Mouse (Mus musculus): ENCODE measurements at regions not wholly inside any gene's neighbourhood (a gene's known extent, or its start where the extent isn't known, plus 50 kb on each side); places are given as distances from the start of the nearest gene placed in this dataset.

DNA sequence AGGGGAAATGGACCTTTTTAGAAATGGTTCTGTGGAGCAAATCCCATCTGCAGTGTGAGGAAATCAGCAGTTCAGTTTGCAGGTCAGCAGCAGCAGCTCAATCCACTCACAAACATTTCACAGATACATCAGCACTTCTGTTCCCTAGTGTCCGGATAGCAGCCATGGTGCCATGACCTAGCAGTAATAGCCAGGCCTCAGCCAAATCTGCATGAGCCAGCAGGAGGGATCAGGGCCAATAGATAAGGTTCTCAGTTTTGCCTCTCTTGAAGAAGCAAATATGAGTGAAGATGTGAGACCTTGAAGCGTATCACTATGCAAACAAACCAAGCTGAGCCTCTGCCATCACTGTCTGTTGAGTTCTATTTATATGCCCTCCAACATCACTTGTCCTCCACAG lies 380.7 kb upstream of the Chrm3 start:
- no peaks in the 10 kb centered on the region for H3K36me3 ChIP-seq (ENCODE audit: control insufficient read depth, insufficient read depth, low read length)
- no peaks in the 10 kb centered on the region for H3K9me3 ChIP-seq (ENCODE audit: control insufficient read depth, low read length)
- H3K27me3 ChIP-seq (ENCODE audit: control insufficient read depth, insufficient read depth, low read length), result no peaks in the 10 kb centered on the region
- no peak overlapping the region for H3K27ac ChIP-seq (ENCODE audit: low read depth, low read length)
- H3K4me1 ChIP-seq (ENCODE audit: control insufficient read depth, insufficient read depth, low read length), result no peaks in the 10 kb centered on the region
- H3K4me2 ChIP-seq (replicated peaks; ENCODE audit: low read depth, low read length), result no peak overlapping the region
- no peak overlapping the region for H3K9ac ChIP-seq (ENCODE audit: low read depth, low read length)
- ATAC-seq (ENCODE audit: low FRiP score, low TSS enrichment), result no peak
- no peak overlapping the region for H3K4me3 ChIP-seq (ENCODE audit: low read length)
- WGBS, result 80% methylated on average over 2 of the region's 2 CpGs

- no peaks in the 10 kb centered on the region for H3K9me3 ChIP-seq (ENCODE audit: control insufficient read depth, low read length)
- no peaks in the 10 kb centered on the region for H3K27me3 ChIP-seq (ENCODE audit: control insufficient read depth, insufficient read depth, low read length)
- no peak for ATAC-seq (ENCODE audit: low FRiP score, low TSS enrichment)
- no peak overlapping the region for H3K4me3 ChIP-seq (ENCODE audit: low read length)
- H3K4me1 ChIP-seq (ENCODE audit: control insufficient read depth, insufficient read depth, low read length), result no peaks in the 10 kb centered on the region
- 62% methylated on average over 3 of the region's 3 CpGs for WGBS
- no peaks in the 10 kb centered on the region for H3K36me3 ChIP-seq (ENCODE audit: control insufficient read depth, insufficient read depth, low read length)
- H3K9ac ChIP-seq (ENCODE audit: low read depth, low read length), result no peak overlapping the region
- H3K27ac ChIP-seq (ENCODE audit: low read depth, low read length), result no peak overlapping the region
- H3K4me2 ChIP-seq (replicated peaks; ENCODE audit: low read depth, low read length), result no peak overlapping the region
These were observed 365.1 kb upstream of the Chrm3 start for GRCm38 (mm10) chr13:10725745-10726171.

DNA sequence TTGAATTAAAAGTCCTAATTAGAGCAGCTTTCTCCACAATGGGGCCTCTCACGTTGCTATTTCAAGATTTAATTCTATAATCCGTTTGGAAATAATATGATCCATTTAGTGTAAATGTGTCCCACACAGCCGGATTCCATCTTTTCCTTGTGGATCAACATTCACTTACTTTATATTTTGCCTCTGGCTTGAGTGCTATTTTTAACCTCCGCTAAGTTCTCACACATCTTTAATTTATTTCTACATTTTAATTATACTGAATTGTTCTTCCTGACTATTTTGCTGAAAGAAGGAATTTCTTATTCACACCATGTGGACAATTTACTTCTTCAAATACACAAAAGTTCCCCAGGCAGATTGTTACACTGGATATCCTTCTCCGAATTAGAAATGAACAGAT lies 364.7 kb upstream of the Chrm3 start:
- 64% methylated on average over 5 of the region's 5 CpGs for WGBS
- H3K4me2 ChIP-seq (replicated peaks; ENCODE audit: low read depth, low read length), result no peak overlapping the region

DNA sequence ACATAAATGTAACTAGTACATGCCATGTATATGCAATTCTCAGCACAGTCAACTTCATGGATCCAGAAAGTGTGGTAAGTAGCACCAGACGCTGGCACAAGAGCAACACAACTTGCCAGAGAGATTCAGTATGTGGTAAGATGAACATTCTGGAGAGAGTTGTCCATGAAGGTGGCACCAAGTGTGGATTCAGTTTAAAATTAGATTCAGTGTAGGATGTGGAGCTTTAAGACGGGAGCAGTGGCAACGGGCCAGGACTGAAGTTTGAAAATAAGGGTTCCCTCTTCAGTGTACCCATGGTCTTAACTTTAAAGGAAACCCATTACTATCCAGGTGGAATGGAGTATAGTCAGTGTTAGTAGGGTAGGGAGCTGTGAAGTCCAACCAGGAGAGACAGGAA lies 360.0 kb upstream of the Chrm3 start:
- no peaks in the 10 kb centered on the region for H3K9me3 ChIP-seq (ENCODE audit: control insufficient read depth, low read length)
- H3K36me3 ChIP-seq (ENCODE audit: control insufficient read depth, insufficient read depth, low read length), result no peaks in the 10 kb centered on the region
- no peaks in the 10 kb centered on the region for H3K4me1 ChIP-seq (ENCODE audit: control insufficient read depth, insufficient read depth, low read length)
- no peak for ATAC-seq (ENCODE audit: low FRiP score, low TSS enrichment)
- no peak overlapping the region for H3K27ac ChIP-seq (ENCODE audit: low read depth, low read length)
- no peaks in the 10 kb centered on the region for H3K27me3 ChIP-seq (ENCODE audit: control insufficient read depth, insufficient read depth, low read length)
- 89% methylated on average over 3 of the region's 3 CpGs for WGBS
- H3K4me3 ChIP-seq (ENCODE audit: low read length), result no peak overlapping the region
- no peak overlapping the region for H3K4me2 ChIP-seq (replicated peaks; ENCODE audit: low read depth, low read length)
- H3K9ac ChIP-seq (ENCODE audit: low read depth, low read length), result no peak overlapping the region

More for the DNA sequence above, 364.7 kb upstream of the Chrm3 start:
- no peaks in the 10 kb centered on the region for H3K36me3 ChIP-seq (ENCODE audit: control insufficient read depth, insufficient read depth, low read length)
- no peaks in the 10 kb centered on the region for H3K4me1 ChIP-seq (ENCODE audit: control insufficient read depth, insufficient read depth, low read length)
- H3K9me3 ChIP-seq (ENCODE audit: control insufficient read depth, low read length), result no peaks in the 10 kb centered on the region
- H3K4me3 ChIP-seq (ENCODE audit: low read length), result no peak overlapping the region
- H3K27ac ChIP-seq (ENCODE audit: low read depth, low read length), result no peak overlapping the region
- no peaks in the 10 kb centered on the region for H3K27me3 ChIP-seq (ENCODE audit: control insufficient read depth, insufficient read depth, low read length)
- no peak overlapping the region for H3K9ac ChIP-seq (ENCODE audit: low read depth, low read length)
- no peak for ATAC-seq (ENCODE audit: low FRiP score, low TSS enrichment)

DNA sequence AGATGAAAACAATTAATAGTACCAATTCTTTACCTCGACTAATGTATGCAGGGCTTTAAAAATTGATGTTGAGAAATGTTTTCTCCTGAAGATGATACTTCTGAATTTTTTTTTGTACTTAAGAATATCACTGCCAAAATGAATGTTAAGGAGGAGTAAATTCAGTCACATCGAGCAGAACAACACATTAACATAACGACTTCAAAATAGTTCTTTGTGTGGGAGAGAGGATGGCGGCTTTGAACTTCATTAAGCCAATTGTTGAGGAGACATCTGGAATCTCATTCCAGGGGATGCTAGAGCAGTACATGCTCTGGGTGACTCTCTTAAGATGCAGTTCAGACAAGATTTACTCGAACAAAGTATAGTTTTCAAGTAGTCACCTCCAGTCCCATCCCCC lies 350.8 kb upstream of the Chrm3 start:
- no peaks in the 10 kb centered on the region for H3K36me3 ChIP-seq (ENCODE audit: control insufficient read depth, insufficient read depth, low read length)
- no peak overlapping the region for H3K27ac ChIP-seq (ENCODE audit: low read depth, low read length)
- WGBS, result 73% methylated on average over 5 of the region's 5 CpGs
- no peak for ATAC-seq (ENCODE audit: low FRiP score, low TSS enrichment)
- no peak overlapping the region for H3K4me2 ChIP-seq (replicated peaks; ENCODE audit: low read depth, low read length)
- H3K4me1 ChIP-seq (ENCODE audit: control insufficient read depth, insufficient read depth, low read length), result no peaks in the 10 kb centered on the region
- H3K9me3 ChIP-seq (ENCODE audit: control insufficient read depth, low read length), result no peaks in the 10 kb centered on the region
- no peak overlapping the region for H3K9ac ChIP-seq (ENCODE audit: low read depth, low read length)
- H3K27me3 ChIP-seq (ENCODE audit: control insufficient read depth, insufficient read depth, low read length), result no peaks in the 10 kb centered on the region
- H3K4me3 ChIP-seq (ENCODE audit: low read length), result no peak overlapping the region

- H3K27ac ChIP-seq (ENCODE audit: low read depth, low read length), result no peak overlapping the region
- H3K4me3 ChIP-seq (ENCODE audit: low read length), result no peak overlapping the region
- H3K9ac ChIP-seq (ENCODE audit: low read depth, low read length), result no peak overlapping the region
- H3K27me3 ChIP-seq (ENCODE audit: control insufficient read depth, insufficient read depth, low read length), result no peaks in the 10 kb centered on the region
- WGBS, result 66% methylated on average over 4 of the region's 4 CpGs
- no peaks in the 10 kb centered on the region for H3K36me3 ChIP-seq (ENCODE audit: control insufficient read depth, insufficient read depth, low read length)
- H3K9me3 ChIP-seq (ENCODE audit: control insufficient read depth, low read length), result no peaks in the 10 kb centered on the region
- H3K4me2 ChIP-seq (replicated peaks; ENCODE audit: low read depth, low read length), result no peak overlapping the region
- peak; percentile 68; the same call in 1 of the 2 replicates for ATAC-seq (ENCODE audit: low FRiP score, low TSS enrichment)
- no peaks in the 10 kb centered on the region for H3K4me1 ChIP-seq (ENCODE audit: control insufficient read depth, insufficient read depth, low read length)
These were observed 350.3 kb upstream of the Chrm3 start for GRCm38 (mm10) chr13:10710909-10711308.

- no peak overlapping the region for H3K4me3 ChIP-seq (ENCODE audit: low read length)
- no peaks in the 10 kb centered on the region for H3K9me3 ChIP-seq (ENCODE audit: control insufficient read depth, low read length)
- 93% methylated on average over 5 of the region's 5 CpGs for WGBS
- no peak overlapping the region for H3K27ac ChIP-seq (ENCODE audit: low read depth, low read length)
- no peaks in the 10 kb centered on the region for H3K4me1 ChIP-seq (ENCODE audit: control insufficient read depth, insufficient read depth, low read length)
- H3K4me2 ChIP-seq (replicated peaks; ENCODE audit: low read depth, low read length), result no peak overlapping the region
- no peaks in the 10 kb centered on the region for H3K36me3 ChIP-seq (ENCODE audit: control insufficient read depth, insufficient read depth, low read length)
- no peak overlapping the region for H3K9ac ChIP-seq (ENCODE audit: low read depth, low read length)
- ATAC-seq (ENCODE audit: low FRiP score, low TSS enrichment), result no peak
- H3K27me3 ChIP-seq (ENCODE audit: control insufficient read depth, insufficient read depth, low read length), result no peaks in the 10 kb centered on the region
These were observed 336.5 kb upstream of the Chrm3 start for GRCm38 (mm10) chr13:10697146-10697545.

GRCm38 (mm10) chr13:10696181-10696977 lies 335.7 kb upstream of the Chrm3 start:
- Histone ChIP-seq H3K27ac (ENCODE audit: low read depth, low read length) (no peak overlapping the region), H3K4me1 (ENCODE audit: control insufficient read depth, insufficient read depth, low read length) (no peaks in the 10 kb centered on the region), H3K36me3 (ENCODE audit: control insufficient read depth, insufficient read depth, low read length) (no peaks in the 10 kb centered on the region), H3K27me3 (ENCODE audit: control insufficient read depth, insufficient read depth, low read length) (no peaks in the 10 kb centered on the region), H3K4me3 (ENCODE audit: low read length) (no peak overlapping the region), H3K9ac (ENCODE audit: low read depth, low read length) (no peak overlapping the region), H3K9me3 (ENCODE audit: control insufficient read depth, low read length) (no peaks in the 10 kb centered on the region), H3K4me2 (replicated peaks; ENCODE audit: low read depth, low read length) (no peak overlapping the region)
- ATAC-seq (ENCODE audit: low FRiP score, low TSS enrichment), result no peak
- WGBS, result 78% methylated on average over 1 of the region's 1 CpGs

DNA sequence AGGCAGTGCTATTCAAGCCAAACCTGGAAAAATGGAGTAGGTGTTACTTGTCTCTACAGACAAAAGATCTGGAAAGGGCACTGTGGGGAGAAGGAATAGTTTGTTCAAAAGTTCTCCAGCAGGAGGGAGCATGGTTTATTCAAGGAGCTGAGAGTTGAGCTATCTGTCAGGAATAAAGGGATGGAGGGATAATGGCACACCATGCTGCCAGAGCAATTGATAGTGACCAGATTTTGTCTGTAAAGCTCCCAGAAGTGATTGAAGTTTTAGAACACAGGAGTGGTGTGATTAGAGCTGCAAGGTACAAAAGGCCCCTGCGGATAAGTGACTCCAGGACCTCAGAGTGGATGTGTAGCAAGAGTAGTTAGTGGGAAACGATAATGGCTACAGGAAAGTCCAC lies 330.7 kb upstream of the Chrm3 start:
- WGBS, result 83% methylated on average over 2 of the region's 2 CpGs
- Histone ChIP-seq H3K36me3 (ENCODE audit: control insufficient read depth, insufficient read depth, low read length) (no peaks in the 10 kb centered on the region), H3K4me2 (replicated peaks; ENCODE audit: low read depth, low read length) (no peak overlapping the region), H3K9ac (ENCODE audit: low read depth, low read length) (no peak overlapping the region), H3K27me3 (ENCODE audit: control insufficient read depth, insufficient read depth, low read length) (no peaks in the 10 kb centered on the region), H3K27ac (ENCODE audit: low read depth, low read length) (no peak overlapping the region), H3K9me3 (ENCODE audit: control insufficient read depth, low read length) (no peaks in the 10 kb centered on the region), H3K4me1 (ENCODE audit: control insufficient read depth, insufficient read depth, low read length) (no peaks in the 10 kb centered on the region), H3K4me3 (ENCODE audit: low read length) (no peak overlapping the region)
- ATAC-seq (ENCODE audit: low FRiP score, low TSS enrichment), result no peak

Data from kidney, embryonic 14.5 days (tissue).